Comparison of ENCODE assay signal across 11 mouse cellular contexts in the genomic region with DNA sequence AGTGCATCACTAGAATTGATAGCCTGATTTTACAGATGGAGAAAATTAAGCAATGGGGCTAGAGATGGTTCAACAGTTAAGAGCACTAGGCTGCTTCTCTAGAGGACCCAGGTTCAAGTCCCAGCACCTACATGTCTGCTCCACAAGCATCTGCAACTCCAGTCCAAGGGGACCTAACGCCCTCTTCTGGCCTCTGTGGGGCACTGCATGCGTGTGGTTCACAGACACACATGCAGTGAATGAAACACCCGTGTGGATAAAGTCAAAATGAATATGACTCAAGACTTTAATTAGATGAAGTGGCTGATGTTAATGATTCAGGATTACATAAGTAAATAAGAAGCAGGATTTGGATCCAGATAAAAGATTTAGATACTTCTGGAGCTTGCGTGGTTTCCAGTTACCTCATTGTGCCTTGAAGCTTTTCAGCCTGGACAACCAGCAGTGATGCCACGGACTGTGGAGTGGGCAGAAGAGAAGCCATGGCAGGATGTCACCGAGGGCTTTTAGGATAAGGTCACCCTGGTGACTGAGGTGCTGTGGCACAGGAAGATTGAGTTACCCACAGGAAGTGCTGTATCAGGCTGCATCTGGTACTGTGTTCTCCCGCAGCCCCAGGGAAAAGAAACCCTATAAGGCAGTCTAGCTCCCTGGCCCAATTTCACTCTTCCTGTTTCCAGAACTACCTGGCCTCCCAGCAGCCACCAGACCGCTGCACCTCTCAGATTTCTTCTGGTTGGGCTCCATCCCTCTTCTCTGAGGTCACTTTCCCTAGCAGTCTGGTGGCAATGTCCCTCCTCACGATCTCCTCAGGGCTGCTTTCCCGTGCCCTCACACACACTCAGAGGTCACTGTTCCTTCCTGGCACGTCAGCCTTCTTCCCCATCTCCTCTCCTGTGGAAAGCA.
DNase-seq lines count a peak whose midpoint lies in the region; ATAC-seq and TF ChIP-seq lines count a peak whose summit lies in the region.
"Had no signal": no experiment of that assay in that cellular context is flagged by ENCODE, and none has a peak within 500 bp of the region (broad histone marks: within the 10 kb centered on the region; RNA-seq: fewer than 3 reads in every experiment).

No protein-coding gene starts in this region.

- DNase-seq in heart, adult 11 months, result peak; percentile 93
- no peak for DNase-seq in heart, adult 9 months (ENCODE audit: low spot score in 2 of 2)
- DNase-seq in liver, embryonic 14.5 days (ENCODE audit: low read depth in 3 of 3, low spot score in 3 of 3), result no peak
- no peak for DNase-seq in liver
- no peak for DNase-seq in embryonic facial prominence, embryonic 14.5 days (ENCODE audit: low spot score)
- no peak for DNase-seq in cerebellum, adult 8-10 months
- DNase-seq: lung, postnatal 4 days had no signal

- 28% methylated on average over 11 of the region's 11 CpGs for WGBS in liver, embryonic 14.5 days (ENCODE audit: insufficient replicate concordance)
- WGBS in embryonic facial prominence, embryonic 14.5 days, result 56% methylated on average over 11 of the region's 11 CpGs
- 81% methylated on average over 11 of the region's 11 CpGs for whole genome bisulfite sequencing in small intestine, adult 2 months
- WGBS in midbrain, embryonic 16.5 days, result 87% methylated on average over 11 of the region's 11 CpGs

- no peak for TF ChIP-seq POLR2A in small intestine, adult 2 months (IDR thresholded peaks at IDR 0.05; ENCODE audit: low read depth, low read length)

- no peaks in the 10 kb centered on the region for H3K27me3 ChIP-seq in liver, embryonic 14.5 days (ENCODE audit: control insufficient read depth, insufficient read depth, low read length)
- no peaks in the 10 kb centered on the region for H3K27me3 ChIP-seq in embryonic facial prominence, embryonic 14.5 days (replicated peaks; ENCODE audit: control insufficient read depth, insufficient read depth, low read length)
- H3K27me3 ChIP-seq in small intestine, adult 2 months (ENCODE audit: control insufficient read depth, insufficient read depth, low read length), result no peaks in the 10 kb centered on the region
- H3K27me3 ChIP-seq in midbrain, embryonic 16.5 days (ENCODE audit: control insufficient read depth, insufficient read depth, low read depth, low read length), result no peaks in the 10 kb centered on the region
- H3K27me3 ChIP-seq: CH12.LX; forebrain, embryonic 12.5 days had no signal

- no peak overlapping the region for H3K4me3 ChIP-seq in liver, embryonic 14.5 days (ENCODE audit: insufficient read depth in 1 of 2, low read depth in 2 of 2, low read length in 2 of 2)
- no peak overlapping the region for H3K4me3 ChIP-seq in embryonic facial prominence, embryonic 14.5 days (ENCODE audit: low read depth, low read length)
- H3K4me3 ChIP-seq in small intestine, adult 2 months (ENCODE audit: low read depth, low read length), result no peak overlapping the region
- no peak overlapping the region for H3K4me3 ChIP-seq in midbrain, embryonic 16.5 days (ENCODE audit: low read depth, low read length)
- H3K4me3 ChIP-seq: forebrain, embryonic 12.5 days had no signal

- H3K36me3 ChIP-seq in liver, embryonic 14.5 days (replicated peaks; ENCODE audit: control insufficient read depth, insufficient read depth, low read depth), result no peaks in the 10 kb centered on the region
- H3K36me3 ChIP-seq in embryonic facial prominence, embryonic 14.5 days (ENCODE audit: control insufficient read depth, insufficient read depth, low read length), result peaks cover 37% of the 10 kb centered on the region
- H3K36me3 ChIP-seq in small intestine, adult 2 months (ENCODE audit: control insufficient read depth, insufficient read depth, low read length), result peaks cover 10% of the 10 kb centered on the region
- no peaks in the 10 kb centered on the region for H3K36me3 ChIP-seq in midbrain, embryonic 16.5 days (ENCODE audit: control insufficient read depth, insufficient read depth, low read length)

- peak; percentile 52; the same call in 1 of the 2 replicates for TF ChIP-seq CTCF in liver, embryonic 14.5 days (IDR thresholded peaks at IDR 0.05; ENCODE audit: low read depth)
- peak; percentile 45; the same call in 1 of the 2 replicates for TF ChIP-seq CTCF in small intestine, adult 2 months (IDR thresholded peaks at IDR 0.05; ENCODE audit: extremely low read depth, insufficient read length, insufficient replicate concordance, low read depth, low read length)

- H3K4me2 ChIP-seq in liver, embryonic 14.5 days (ENCODE audit: low read depth), result no peak overlapping the region
- no peak overlapping the region for H3K4me2 ChIP-seq in embryonic facial prominence, embryonic 14.5 days (ENCODE audit: low read depth, low read length)
- no peak overlapping the region for H3K4me2 ChIP-seq in midbrain, embryonic 16.5 days (ENCODE audit: low read length)
- H3K4me2 ChIP-seq: forebrain, embryonic 12.5 days had no signal

- no peak overlapping the region for H3K9ac ChIP-seq in liver, embryonic 14.5 days (replicated peaks)
- H3K9ac ChIP-seq in embryonic facial prominence, embryonic 14.5 days (ENCODE audit: low read depth, low read length), result no peak overlapping the region
- H3K9ac ChIP-seq in midbrain, embryonic 16.5 days (ENCODE audit: low read depth, low read length), result no peak overlapping the region
- H3K9ac ChIP-seq: forebrain, embryonic 12.5 days had no signal

- H3K9me3 ChIP-seq in liver, embryonic 14.5 days (ENCODE audit: control insufficient read depth, low read length), result no peaks in the 10 kb centered on the region
- H3K9me3 ChIP-seq in embryonic facial prominence, embryonic 14.5 days (ENCODE audit: control insufficient read depth, low read length), result peaks cover 18% of the 10 kb centered on the region
- H3K9me3 ChIP-seq in midbrain, embryonic 16.5 days (replicated peaks; ENCODE audit: control insufficient read depth, low read length, poor library complexity, severe bottlenecking), result peaks cover 3% of the 10 kb centered on the region; the same call in 1 of the 2 replicates

- peaks cover 0 to 6% of the 10 kb centered on the region in 2 experiments; a peak in 3 of 4 replicates for H3K4me1 ChIP-seq in liver, embryonic 14.5 days (replicated peaks; ENCODE audit: control insufficient read depth in 2 of 2, insufficient read depth in 2 of 2, low read length in 1 of 2)
- peaks cover 12% of the 10 kb centered on the region for H3K4me1 ChIP-seq in embryonic facial prominence, embryonic 14.5 days (ENCODE audit: control insufficient read depth, insufficient read depth, low read length)
- peaks cover 6% of the 10 kb centered on the region; the same call in 1 of the 2 replicates for H3K4me1 ChIP-seq in small intestine, adult 2 months (ENCODE audit: control insufficient read depth, insufficient read depth, insufficient read length, low read length)
- peaks cover under 1% of the 10 kb centered on the region; the same call in 1 of the 2 replicates for H3K4me1 ChIP-seq in midbrain, embryonic 16.5 days (ENCODE audit: control insufficient read depth, insufficient read depth, low read length)
- H3K4me1 ChIP-seq: forebrain, embryonic 12.5 days had no signal

- no peak for TF ChIP-seq EP300 in liver, embryonic 14.5 days (IDR thresholded peaks at IDR 0.05; ENCODE audit: low read depth)

- no peak overlapping the region for H3K27ac ChIP-seq in liver, embryonic 14.5 days
- H3K27ac ChIP-seq in embryonic facial prominence, embryonic 14.5 days (replicated peaks; ENCODE audit: low read depth, low read length), result no peak overlapping the region
- H3K27ac ChIP-seq in small intestine, adult 2 months (ENCODE audit: insufficient read depth, low read depth, low read length), result no peak overlapping the region
- H3K27ac ChIP-seq in midbrain, embryonic 16.5 days (ENCODE audit: low read length), result no peak overlapping the region
- H3K27ac ChIP-seq: forebrain, embryonic 12.5 days had no signal

- ATAC-seq in liver, embryonic 14.5 days (ENCODE audit: insufficient read depth), result no peak
- peak; percentile 26; the same call in 1 of the 2 replicates for ATAC-seq in embryonic facial prominence, embryonic 14.5 days (ENCODE audit: low read depth)
- no peak for ATAC-seq in midbrain, embryonic 16.5 days
